Comparison of ENCODE assay signal across 15 mouse cellular contexts in genomic region chr16:29533641-29534040, GRCm38 (mm10). TPM values are rescaled to one million over a fixed set of nuclear protein-coding genes. Genes with fewer than 3 reads are reported as not detected.
"Had no signal": no experiment of that assay in that cellular context is flagged by ENCODE, and none has a peak within 500 bp of the region (broad histone marks: within the 10 kb centered on the region; RNA-seq: fewer than 3 reads in every experiment).

No protein-coding gene starts in this region.

- DNase-seq: lung, adult 18-20 months; lung, embryonic 14.5 days; lung, postnatal 10 days; lung, postnatal 4 days; midbrain, embryonic 14.5 days; retina, postnatal 1 day; right cerebral cortex, adult 18-20 months; right cerebral cortex, postnatal 25 days; right cerebral cortex, postnatal 4 days; spleen, adult 18-20 months; thymus, adult 18-20 months; thymus, postnatal 14 days; thymus, postnatal 36 days had no signal

RNA-seq across cellular contexts. Expression of gene Atp13a4, which starts 11.0 kb away (rescaled TPM):
- total RNA-seq: megakaryocyte, adult 5-6 weeks; megakaryocyte-erythroid progenitor cell, adult 5-6 weeks had no signal
